Mouse (Mus musculus) limb, embryonic 10.5 days (tissue): ENCODE measurements around the gene Atp2c1. TPM values are rescaled to one million over a fixed set of nuclear protein-coding genes. Genes with fewer than 3 reads are reported as not detected.
A peak's percentile ranks its signal among the peaks of the same experiment; 100 is the strongest.

Source experiments
- DNase-seq: peaks from one replicate; pipeline ENCODE4 v3.0.0-alpha.2; 2017; ENCODE audit warnings: low spot score
- H3K27ac ChIP-seq: fragments of 300-500 bp; sonication (generic); 2 replicates; pipeline ENCODE4 v1.5.1; 2016; ENCODE audit warnings: mild to moderate bottlenecking
- H3K27me3 ChIP-seq: fragments of 300-500 bp; sonication (generic); 2 replicates; pipeline ENCODE4 v1.6.1; 2016; ENCODE audit warnings: low read depth, mild to moderate bottlenecking; ENCODE audit not compliant: poor library complexity, severe bottlenecking
- H3K36me3 ChIP-seq: fragments of 300-500 bp; sonication (generic); 2 replicates; pipeline ENCODE4 v1.6.1; 2016; ENCODE audit warnings: mild to moderate bottlenecking, moderate library complexity
- H3K4me1 ChIP-seq: fragments of 300-500 bp; sonication (generic); 2 replicates; pipeline ENCODE4 v1.6.1; 2016
- H3K4me3 ChIP-seq: fragments of 300-500 bp; sonication (generic); 2 replicates; pipeline ENCODE4 v1.5.1; 2016; ENCODE audit warnings: mild to moderate bottlenecking, moderate library complexity
- H3K9me3 ChIP-seq: fragments of 300-500 bp; sonication (generic); replicated peaks from 2 replicates; pipeline ENCODE4 v1.6.1; 2016; ENCODE audit warnings: mild to moderate bottlenecking
- WGBS: fragments of 180-500 bp; shearing (Covaris S2); methylation state at CpG from one replicate; pipeline ENCODE4 v1.1.7; 2016; 5-methylcytosine and 5-hydroxymethylcytosine counted together
- polyA plus RNA-seq: library from polyadenylated mRNA; unstranded; fragments of >200 nt; fragmentation: Nextera tagmentation; extraction: Ambion mirVana; gene quantifications from 2 replicates; pipeline ENCODE4 v1.2.1, GENCODE M21; 2016

The Atp2c1 gene
- polyA plus RNA-seq, 1 experiment from 2014 or later: 53.6 TPM

DNA sequence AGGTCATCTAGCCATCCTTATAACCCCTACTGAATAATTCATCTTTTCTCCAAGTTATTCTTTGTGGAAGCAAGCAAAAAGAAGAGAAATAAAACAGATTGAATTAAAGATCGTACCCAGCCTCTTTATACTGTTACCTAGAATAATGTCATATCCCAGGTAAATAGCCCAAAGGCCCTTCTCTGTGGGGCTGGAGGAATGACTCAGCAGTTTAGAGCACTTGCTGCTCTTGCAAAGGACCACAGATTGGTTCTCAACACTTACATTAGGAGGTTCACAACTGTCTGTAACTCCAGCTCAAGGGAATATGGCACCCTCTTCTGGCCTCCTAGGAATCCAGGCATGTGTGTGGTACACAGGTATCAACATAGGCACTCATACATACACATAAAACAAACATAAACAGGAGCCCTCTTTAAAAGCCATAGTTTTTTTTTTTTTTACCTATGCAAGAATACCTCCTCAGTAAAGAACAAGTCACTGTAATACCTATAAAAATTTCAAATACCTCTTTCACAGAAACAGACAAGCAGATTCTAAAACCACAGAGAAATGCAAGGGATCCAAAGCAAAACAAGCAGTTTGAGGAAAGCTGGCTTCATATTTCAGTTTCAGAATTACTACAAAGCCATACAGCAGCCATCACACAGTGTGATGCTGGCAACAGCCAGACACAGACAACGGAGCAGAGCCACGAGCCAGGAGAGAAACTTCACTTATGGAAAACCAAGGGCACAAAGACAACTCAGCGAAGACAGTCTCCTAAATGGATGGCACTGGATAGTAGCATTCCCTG is 44.2 kb downstream of the Atp2c1 start:
- no peaks in the 10 kb centered on the region for H3K27me3 ChIP-seq
- H3K4me3 ChIP-seq: no peak overlapping the region
- H3K9me3 ChIP-seq: no peaks in the 10 kb centered on the region
- H3K27ac ChIP-seq: no peak overlapping the region
- H3K4me1 ChIP-seq: no peaks in the 10 kb centered on the region
- H3K36me3 ChIP-seq: peaks cover 4% of the 10 kb centered on the region; the same call in 1 of the 2 replicates
- WGBS: 86% methylated on average over 4 of the region's 4 CpGs
- no peak for DNase-seq

DNA sequence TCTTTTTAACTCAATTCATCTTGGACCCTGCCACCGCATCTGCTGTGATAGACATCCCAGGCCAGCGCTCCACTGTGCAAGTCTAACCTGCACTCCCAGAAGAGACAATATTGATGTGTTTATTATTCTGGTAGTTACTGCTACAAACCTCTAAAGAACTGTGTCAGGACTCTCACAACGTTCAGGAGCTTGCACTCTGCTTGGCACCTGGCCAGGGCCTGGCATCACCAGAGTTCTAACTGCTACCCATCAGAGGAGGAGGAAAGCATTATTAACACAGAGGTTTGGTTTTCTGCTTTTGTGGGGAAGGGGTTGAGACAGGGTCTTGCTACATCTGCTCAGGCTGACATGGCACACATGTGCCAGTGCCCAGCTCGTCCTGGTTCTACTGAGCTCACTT is 45.0 kb downstream of the Atp2c1 start:
- H3K36me3 ChIP-seq: 0 out of 2 replicates have a peak, but pooled peaks cover 4% of the 10 kb centered on the region
- H3K9me3 ChIP-seq: no peaks in the 10 kb centered on the region
- 84% methylated on average over 4 of the region's 4 CpGs for WGBS
- H3K27ac ChIP-seq: no peak overlapping the region
- no peak for DNase-seq
- H3K4me3 ChIP-seq: no peak overlapping the region
- no peaks in the 10 kb centered on the region for H3K27me3 ChIP-seq
- no peaks in the 10 kb centered on the region for H3K4me1 ChIP-seq

GRCm38 (mm10) chr9:105476134-105476533 is 51.0 kb downstream of the Atp2c1 start:
- 93% methylated on average over 3 of the region's 3 CpGs for WGBS
- Histone ChIP-seq H3K4me3 (no peak overlapping the region), H3K4me1 (no peaks in the 10 kb centered on the region), H3K9me3 (no peaks in the 10 kb centered on the region), H3K36me3 (no peaks in the 10 kb centered on the region), H3K27ac (no peak overlapping the region), H3K27me3 (no peaks in the 10 kb centered on the region)
- DNase-seq: no peak

DNA sequence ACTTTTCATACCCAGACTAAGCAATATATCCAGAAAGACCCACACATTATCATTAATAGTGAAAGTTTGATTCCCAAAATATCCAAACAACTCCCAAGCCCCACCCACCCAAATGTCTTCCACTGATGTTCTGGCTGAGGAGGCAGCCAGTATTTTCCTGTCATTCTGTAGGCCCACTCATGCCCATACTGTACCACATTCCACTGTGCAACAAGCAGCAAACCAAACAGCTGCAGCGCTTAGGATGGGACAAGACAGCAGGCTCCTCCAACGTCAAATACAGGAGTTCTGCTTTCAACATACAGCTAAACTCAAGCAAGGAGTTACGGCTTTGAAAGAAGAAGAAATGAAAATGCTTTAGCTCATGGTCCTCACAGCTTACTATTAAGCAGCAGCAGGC is 52.2 kb downstream of the Atp2c1 start:
- Histone ChIP-seq H3K36me3 (peaks cover 3% of the 10 kb centered on the region; the same call in 1 of the 2 replicates), H3K4me1 (no peaks in the 10 kb centered on the region), H3K27me3 (no peaks in the 10 kb centered on the region), H3K4me3 (no peak overlapping the region), H3K27ac (no peak overlapping the region), H3K9me3 (no peaks in the 10 kb centered on the region)
- no peak for DNase-seq
- WGBS: 93% methylated on average over 3 of the region's 3 CpGs

GRCm38 (mm10) chr9:105467787-105468186 is 59.3 kb downstream of the Atp2c1 start:
- no peak overlapping the region for H3K4me3 ChIP-seq
- DNase-seq: no peak
- 97% methylated on average over 3 of the region's 3 CpGs for WGBS

DNA sequence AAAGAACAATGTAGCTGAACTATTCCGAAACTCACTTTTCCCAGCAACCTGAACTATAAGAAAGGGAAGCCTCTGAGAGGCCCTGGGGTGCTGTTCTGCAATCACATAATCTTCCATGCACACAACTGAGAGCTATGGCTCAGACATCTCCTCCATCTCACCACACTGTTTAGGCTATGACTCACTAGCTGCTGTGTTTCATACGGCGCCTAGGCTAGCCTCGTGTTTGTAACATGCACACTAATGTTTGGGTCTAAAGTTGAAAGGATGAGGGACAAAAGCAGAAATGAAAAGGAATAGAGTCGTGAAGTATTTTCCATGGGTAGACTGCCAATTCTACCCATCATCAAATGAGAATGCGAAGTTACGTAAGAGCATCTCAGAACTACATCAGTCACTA is 65.6 kb downstream of the Atp2c1 start:
- H3K27me3 ChIP-seq: no peaks in the 10 kb centered on the region
- no peak for DNase-seq
- no peaks in the 10 kb centered on the region for H3K4me1 ChIP-seq
- H3K4me3 ChIP-seq: no peak overlapping the region
- no peak overlapping the region for H3K27ac ChIP-seq
- 96% methylated on average over 7 of the region's 7 CpGs for whole genome bisulfite sequencing
- no peaks in the 10 kb centered on the region for H3K9me3 ChIP-seq
- H3K36me3 ChIP-seq: peaks cover 55% of the 10 kb centered on the region

More at GRCm38 (mm10) chr9:105467787-105468186, 59.3 kb downstream of the Atp2c1 start:
- no peaks in the 10 kb centered on the region for H3K4me1 ChIP-seq
- H3K27ac ChIP-seq: no peak overlapping the region
- H3K36me3 ChIP-seq: peaks cover 46% of the 10 kb centered on the region
- no peaks in the 10 kb centered on the region for H3K27me3 ChIP-seq
- no peaks in the 10 kb centered on the region for H3K9me3 ChIP-seq

DNA sequence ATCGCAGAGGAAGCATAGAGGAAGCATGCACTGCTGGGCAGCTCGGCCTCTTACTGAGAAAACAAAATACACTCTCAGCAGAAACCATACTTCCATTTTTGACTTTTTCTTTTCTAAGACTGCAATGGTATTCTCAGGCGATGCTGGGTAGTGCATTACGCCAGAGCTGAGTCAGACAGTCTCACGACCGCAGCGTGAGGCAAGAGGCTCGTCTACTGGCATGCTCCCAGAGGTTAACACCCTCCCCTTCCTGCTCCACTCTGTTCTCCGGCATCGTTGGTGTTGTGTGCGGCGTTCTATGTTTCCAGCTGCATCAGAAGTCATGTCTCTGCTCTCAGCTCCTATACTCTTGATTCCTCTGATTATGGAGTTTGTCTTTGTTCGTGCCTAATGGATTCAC is 68.1 kb downstream of the Atp2c1 start:
- Histone ChIP-seq H3K36me3 (peaks cover 55% of the 10 kb centered on the region), H3K27me3 (no peaks in the 10 kb centered on the region), H3K27ac (no peak overlapping the region), H3K9me3 (no peaks in the 10 kb centered on the region), H3K4me1 (no peaks in the 10 kb centered on the region), H3K4me3 (no peak overlapping the region)
- DNase-seq: no peak
- WGBS: 94% methylated on average over 13 of the region's 13 CpGs

DNA sequence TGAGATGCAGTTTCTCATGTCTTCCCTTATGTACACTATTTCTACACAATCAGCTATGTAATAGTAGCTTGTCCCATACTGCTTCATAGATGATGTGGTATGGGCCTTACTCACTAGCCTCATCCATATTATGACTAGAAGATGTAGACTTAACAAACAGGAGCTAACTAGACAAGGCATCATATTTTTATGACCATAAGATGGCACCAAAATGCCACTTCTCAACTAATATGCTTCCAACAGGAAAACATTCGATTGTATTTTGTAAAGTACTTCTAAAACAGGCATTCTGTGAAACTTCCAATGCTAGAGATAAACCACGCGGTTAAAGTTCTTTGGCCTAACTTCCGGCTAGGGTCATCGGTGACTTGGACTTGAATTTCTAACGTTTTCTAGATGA is 118.6 kb downstream of the Atp2c1 start:
- Histone ChIP-seq H3K9me3 (no peaks in the 10 kb centered on the region), H3K4me1 (no peaks in the 10 kb centered on the region), H3K27me3 (no peaks in the 10 kb centered on the region), H3K36me3 (peaks cover 65% of the 10 kb centered on the region), H3K27ac (no peak overlapping the region), H3K4me3 (no peak overlapping the region)
- 96% methylated on average over 6 of the region's 6 CpGs for WGBS
- no peak for DNase-seq

DNA sequence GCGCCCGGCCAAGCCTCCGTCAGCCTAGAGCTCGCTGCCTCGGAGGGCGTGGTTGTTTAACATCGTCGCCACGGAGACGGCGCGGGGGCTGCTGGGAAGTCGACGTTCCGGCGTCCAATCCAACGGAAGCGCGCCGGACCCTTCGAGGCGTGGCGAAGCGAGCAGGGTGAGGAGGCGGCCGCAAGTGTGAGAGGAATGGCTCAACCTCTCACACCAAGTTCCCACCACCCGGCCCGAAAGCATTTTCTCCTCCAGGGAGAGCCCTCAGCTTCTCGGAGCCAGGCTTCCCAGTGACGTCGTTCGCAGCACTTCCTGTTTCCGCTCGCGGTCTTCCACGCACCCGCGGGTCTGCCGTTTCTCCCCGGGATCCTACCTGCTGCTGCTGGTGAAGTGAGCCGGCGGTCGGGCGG is 131.9 kb downstream of the Atp2c1 start, which contains the start of the genes Aste1 and Nek11:
Gene Aste1 (plus strand): TSS at position 175 of the 410 bp plus-strand sequence.
Gene Nek11 (minus strand): TSS at position 307 of the 410 bp plus-strand sequence.
- Histone ChIP-seq H3K36me3 (peaks cover 30% of the 10 kb centered on the region), H3K27me3 (no peaks in the 10 kb centered on the region), H3K4me1 (0 out of 2 replicates have a peak, but pooled peaks cover 9% of the 10 kb centered on the region), H3K9me3 (no peaks in the 10 kb centered on the region), H3K4me3 (peak within 1 kb of the TSS; percentile 79), H3K27ac (peak within 1 kb of the TSS; percentile 81)
- DNase-seq: peak; percentile 95
- WGBS: under 1% methylated on average over 44 of the region's 44 CpGs

- no peak overlapping the region for H3K27ac ChIP-seq
- H3K4me3 ChIP-seq: peak overlapping the region; percentile 79
- 13% methylated on average over 11 of the region's 11 CpGs for WGBS
- 0 out of 2 replicates have a peak, but pooled peaks cover 9% of the 10 kb centered on the region for H3K4me1 ChIP-seq
- no peaks in the 10 kb centered on the region for H3K9me3 ChIP-seq
- no peak for DNase-seq
- peaks cover 30% of the 10 kb centered on the region for H3K36me3 ChIP-seq
- no peaks in the 10 kb centered on the region for H3K27me3 ChIP-seq
Observed at GRCm38 (mm10) chr9:105394720-105395119, 132.4 kb downstream of the Atp2c1 start.

DNA sequence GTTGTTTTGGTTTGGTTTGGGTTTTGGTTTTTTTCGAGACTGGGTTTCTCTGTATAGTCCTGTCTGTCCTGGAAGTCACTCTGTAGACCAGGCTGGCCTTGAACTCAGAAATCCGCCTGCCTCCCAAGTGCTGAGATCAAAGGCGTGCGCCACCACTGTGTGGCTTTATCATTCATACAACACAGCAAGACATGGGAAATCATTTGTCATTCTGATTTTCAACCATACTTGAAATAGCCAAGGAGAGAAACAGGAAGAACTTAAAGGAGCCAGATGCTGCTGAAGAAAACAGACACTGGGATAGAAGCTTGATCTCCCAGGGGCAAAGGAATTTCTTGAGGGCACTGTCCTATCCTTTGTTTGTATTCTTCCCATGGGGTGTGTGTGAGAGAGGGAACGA is 136.5 kb downstream of the Atp2c1 start:
- Histone ChIP-seq H3K4me1 (0 out of 2 replicates have a peak, but pooled peaks cover 3% of the 10 kb centered on the region), H3K36me3 (no peaks in the 10 kb centered on the region), H3K9me3 (no peaks in the 10 kb centered on the region), H3K27ac (no peak overlapping the region), H3K4me3 (no peak overlapping the region), H3K27me3 (no peaks in the 10 kb centered on the region)
- DNase-seq: no peak
- WGBS: 82% methylated on average over 4 of the region's 5 CpGs

DNA sequence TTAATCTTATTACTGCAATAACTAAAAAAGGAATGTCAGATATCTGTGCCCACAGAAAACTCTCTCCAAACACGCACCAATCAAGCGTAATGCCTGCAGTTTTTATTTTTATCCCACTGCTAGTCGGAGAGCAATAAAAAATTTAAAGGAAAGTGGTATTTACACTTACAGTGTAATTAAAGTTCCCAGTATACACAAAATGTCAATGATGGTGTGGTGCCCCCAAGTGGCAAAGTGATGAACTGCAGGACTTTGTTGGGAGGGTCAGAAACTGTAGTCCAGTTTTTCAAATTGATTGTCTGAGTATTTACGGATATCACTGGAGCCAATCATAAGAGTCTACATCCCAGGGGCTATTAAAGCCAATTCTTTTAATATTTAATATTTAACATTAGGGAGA is 137.8 kb downstream of the Atp2c1 start:
- H3K4me1 ChIP-seq: no peaks in the 10 kb centered on the region
- no peak overlapping the region for H3K4me3 ChIP-seq
- peak; percentile 78 for DNase-seq
- no peaks in the 10 kb centered on the region for H3K27me3 ChIP-seq
- H3K9me3 ChIP-seq: no peaks in the 10 kb centered on the region
- WGBS: 27% methylated on average over 4 of the region's 4 CpGs
- H3K27ac ChIP-seq: no peak overlapping the region
- no peaks in the 10 kb centered on the region for H3K36me3 ChIP-seq

DNA sequence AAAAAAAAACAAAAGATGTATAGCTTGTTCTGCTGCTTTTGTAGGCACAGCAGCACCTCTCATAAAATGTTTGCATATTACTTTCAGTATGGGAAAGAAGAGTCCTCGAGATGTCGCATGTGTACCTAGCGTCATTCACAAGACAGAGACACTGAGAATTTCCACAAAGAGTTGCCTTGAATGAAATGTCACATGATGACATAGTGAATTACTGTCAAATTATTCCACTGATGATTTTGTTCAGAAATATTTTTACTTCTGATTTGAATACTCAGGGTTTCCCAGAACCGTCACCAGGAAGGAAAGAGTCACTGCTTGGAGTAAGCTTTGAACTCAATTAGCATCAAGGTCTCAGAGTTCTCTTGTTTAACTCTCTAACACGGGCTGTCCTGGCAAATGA is 139.7 kb downstream of the Atp2c1 start:
- no peak for DNase-seq
- Histone ChIP-seq H3K4me3 (no peak overlapping the region), H3K27me3 (no peaks in the 10 kb centered on the region), H3K9me3 (no peaks in the 10 kb centered on the region), H3K4me1 (no peaks in the 10 kb centered on the region), H3K36me3 (no peaks in the 10 kb centered on the region), H3K27ac (no peak overlapping the region)
- WGBS: 82% methylated on average over 5 of the region's 5 CpGs
